Mouse (Mus musculus): Measurements from ENCODE around the gene Cacna2d2. TPM values are rescaled to one million over a fixed set of nuclear protein-coding genes. Genes with fewer than 3 reads are reported as not detected.

Cacna2d2 gene
- polyA plus RNA-seq, 1 experiment = not detected

DNA sequence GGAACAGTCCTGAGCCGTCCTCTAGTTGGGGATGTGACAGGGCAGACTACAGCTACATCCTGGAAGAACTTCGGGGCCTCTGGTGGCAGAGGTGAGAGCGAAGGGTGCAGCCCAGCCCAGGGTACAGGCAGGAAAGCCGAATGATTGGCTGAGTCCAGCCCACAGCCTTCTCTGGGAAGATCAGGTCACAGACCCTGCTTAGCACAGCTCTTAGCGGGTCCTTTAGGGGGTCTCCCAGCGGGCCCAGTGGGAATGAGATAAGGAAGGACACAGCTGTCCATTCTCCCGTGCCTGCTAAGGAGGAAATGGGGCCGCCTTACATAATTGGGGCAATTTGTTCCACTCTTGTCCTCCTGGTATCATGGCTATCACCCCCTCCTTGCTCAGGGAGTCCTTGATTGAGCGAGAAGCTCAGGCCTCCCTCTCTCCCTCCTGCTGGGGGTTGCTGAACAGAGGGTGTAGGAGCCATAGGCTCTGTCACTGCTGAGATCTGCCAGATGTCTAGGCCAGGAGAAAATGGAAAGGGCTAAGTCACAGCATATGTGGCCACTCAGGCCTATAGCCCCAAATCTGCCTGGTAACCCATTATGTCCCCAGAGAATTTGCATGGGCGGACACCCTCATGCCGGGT, 52.6 kb downstream of the Cacna2d2 start:
- Histone ChIP-seq H3K27ac (ENCODE audit: insufficient read depth, low read depth, low read length) (no peak overlapping the region), H3K4me3 (ENCODE audit: insufficient read depth, low read length) (no peak overlapping the region), H3K4me1 (ENCODE audit: control insufficient read depth, insufficient read depth, low read length) (no peaks in the 10 kb centered on the region)
- no peak for TF ChIP-seq POLR2A (IDR thresholded peaks at IDR 0.05; ENCODE audit: borderline replicate concordance, low read depth, low read length)
- TF ChIP-seq CTCF (IDR thresholded peaks at IDR 0.05; ENCODE audit: low read depth, low read length) = no peak

DNA sequence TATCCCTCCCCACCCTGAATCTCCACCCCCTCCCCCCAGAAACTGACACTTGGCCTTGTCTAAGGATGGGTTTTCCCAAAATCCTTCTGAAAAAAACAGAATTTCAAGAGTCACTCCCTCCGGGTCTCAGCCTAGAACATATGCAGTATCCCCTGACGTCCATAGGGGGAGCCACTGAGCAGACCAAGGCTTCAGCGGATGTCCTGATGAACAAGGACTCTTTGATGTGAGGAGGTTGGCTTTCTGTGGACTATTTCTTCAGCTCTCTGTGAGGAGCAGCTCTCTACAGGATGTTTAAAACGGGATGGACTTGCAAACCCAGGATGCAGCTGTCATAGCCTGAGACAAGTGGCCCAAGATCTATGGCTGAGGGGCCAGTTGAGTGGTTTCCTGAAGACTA, 53.1 kb downstream of the Cacna2d2 start:
- no peak for TF ChIP-seq POLR2A (IDR thresholded peaks at IDR 0.05; ENCODE audit: borderline replicate concordance, low read depth, low read length)
- peak; percentile 53; the same call in 1 of the 2 replicates for TF ChIP-seq CTCF (IDR thresholded peaks at IDR 0.05; ENCODE audit: low read depth, low read length)
- Histone ChIP-seq H3K4me3 (ENCODE audit: insufficient read depth, low read length) (no peak overlapping the region), H3K4me1 (ENCODE audit: control insufficient read depth, insufficient read depth, low read length) (no peaks in the 10 kb centered on the region), H3K27ac (ENCODE audit: insufficient read depth, low read depth, low read length) (no peak overlapping the region)

DNA sequence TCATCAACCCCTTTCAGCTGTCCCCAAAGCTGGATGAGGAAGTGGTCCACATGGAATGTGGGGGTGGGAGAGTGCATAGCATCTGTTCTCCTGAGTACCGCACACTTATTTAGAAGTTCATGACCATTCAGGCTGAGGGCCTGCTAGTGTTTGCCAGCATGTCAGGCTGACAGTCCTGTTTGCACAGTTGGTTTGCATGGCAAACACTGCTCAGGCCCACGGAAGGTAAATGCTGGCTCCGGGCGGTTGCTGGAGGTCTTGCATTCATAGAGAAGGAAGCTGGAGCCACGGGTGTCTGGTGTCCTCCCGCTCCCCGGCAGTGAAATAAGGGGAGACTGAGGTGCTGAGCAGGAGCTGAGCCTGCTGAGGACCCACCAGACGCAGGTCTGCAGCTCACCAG, 53.7 kb downstream of the Cacna2d2 start:
- no peak for TF ChIP-seq CTCF (IDR thresholded peaks at IDR 0.05; ENCODE audit: low read depth, low read length)
- no peak for TF ChIP-seq POLR2A (IDR thresholded peaks at IDR 0.05; ENCODE audit: borderline replicate concordance, low read depth, low read length)

DNA sequence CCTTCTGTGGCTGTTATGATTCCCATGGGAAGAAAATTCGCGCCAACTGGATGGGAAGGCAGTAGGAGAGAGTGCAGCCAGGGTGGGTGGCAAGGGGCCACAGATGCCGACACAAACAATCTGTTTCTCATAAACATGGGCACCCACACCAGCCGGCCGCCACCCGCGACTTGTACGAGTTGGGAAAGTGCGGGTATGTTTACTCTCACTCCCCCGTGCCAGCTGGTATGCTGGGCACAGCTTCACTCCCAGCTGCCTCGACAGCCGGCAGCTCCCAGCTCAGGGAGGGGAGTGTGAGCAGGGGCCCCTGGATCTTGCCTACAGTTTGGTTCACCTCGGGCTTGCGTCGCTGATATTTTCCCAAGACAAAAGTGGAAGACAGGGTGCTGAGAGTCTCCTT, 57.3 kb downstream of the Cacna2d2 start:
- Histone ChIP-seq H3K27ac (ENCODE audit: insufficient read depth, low read depth, low read length) (no peak overlapping the region), H3K4me3 (ENCODE audit: insufficient read depth, low read length) (no peak overlapping the region), H3K4me1 (ENCODE audit: control insufficient read depth, insufficient read depth, low read length) (no peaks in the 10 kb centered on the region)
- TF ChIP-seq POLR2A (IDR thresholded peaks at IDR 0.05; ENCODE audit: borderline replicate concordance, low read depth, low read length) (no peak), CTCF (IDR thresholded peaks at IDR 0.05; ENCODE audit: low read depth, low read length) (no peak)

More for the DNA sequence above, 53.7 kb downstream of the Cacna2d2 start:
- no peak overlapping the region for H3K4me3 ChIP-seq (ENCODE audit: insufficient read depth, low read length)
- H3K4me1 ChIP-seq (ENCODE audit: control insufficient read depth, insufficient read depth, low read length) = no peaks in the 10 kb centered on the region
- no peak overlapping the region for H3K27ac ChIP-seq (ENCODE audit: insufficient read depth, low read depth, low read length)

DNA sequence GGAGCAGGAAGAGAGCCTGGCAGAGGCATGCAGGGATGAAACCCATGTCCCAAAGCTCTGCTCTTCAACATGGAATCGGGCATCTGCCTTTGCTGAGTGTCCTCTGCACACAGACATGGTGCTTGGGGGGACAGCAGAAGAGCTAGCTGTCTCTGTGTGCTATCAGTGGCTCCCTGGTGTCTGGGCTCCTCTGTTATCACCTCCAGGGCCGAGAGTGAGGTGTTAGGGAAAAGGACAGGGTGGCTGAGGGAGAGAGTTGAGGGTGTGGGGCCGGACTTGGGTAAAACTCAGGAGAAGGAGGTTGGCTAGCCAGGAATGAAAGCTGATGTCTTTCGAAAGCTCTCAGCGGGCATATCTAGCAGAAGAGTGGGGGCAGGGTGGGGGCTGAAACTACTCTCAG, 63.5 kb downstream of the Cacna2d2 start:
- no peak overlapping the region for H3K4me3 ChIP-seq (ENCODE audit: insufficient read depth, low read length)
- H3K4me1 ChIP-seq (ENCODE audit: control insufficient read depth, insufficient read depth, low read length) = no peaks in the 10 kb centered on the region
- TF ChIP-seq POLR2A (IDR thresholded peaks at IDR 0.05; ENCODE audit: borderline replicate concordance, low read depth, low read length) = no peak
- no peak for TF ChIP-seq CTCF (IDR thresholded peaks at IDR 0.05; ENCODE audit: low read depth, low read length)
- H3K27ac ChIP-seq (ENCODE audit: insufficient read depth, low read depth, low read length) = no peak overlapping the region

DNA sequence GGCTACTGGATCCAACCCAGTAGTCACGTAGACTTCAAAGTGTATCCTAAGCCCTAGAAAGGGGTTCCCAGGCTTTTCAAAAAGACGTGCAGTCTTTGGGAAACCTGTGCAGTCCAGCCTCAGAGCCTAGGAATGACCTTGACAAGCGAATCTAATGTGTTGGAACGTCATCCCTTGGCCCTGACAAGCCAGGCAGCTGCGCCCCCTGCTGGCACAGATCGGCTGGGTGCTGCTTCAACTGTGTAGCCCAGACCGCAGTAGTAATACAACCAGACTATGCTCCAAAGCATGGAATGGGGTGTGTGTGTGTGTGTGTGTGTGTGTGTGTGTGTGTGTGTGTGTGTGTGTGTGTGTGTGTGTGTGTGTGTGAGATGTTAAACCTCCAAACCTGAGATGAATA, 64.1 kb downstream of the Cacna2d2 start:
- Histone ChIP-seq H3K4me3 (ENCODE audit: insufficient read depth, low read length) (no peak overlapping the region), H3K4me1 (ENCODE audit: control insufficient read depth, insufficient read depth, low read length) (no peaks in the 10 kb centered on the region), H3K27ac (ENCODE audit: insufficient read depth, low read depth, low read length) (no peak overlapping the region)
- no peak for TF ChIP-seq POLR2A (IDR thresholded peaks at IDR 0.05; ENCODE audit: borderline replicate concordance, low read depth, low read length)
- peak; percentile 60 for TF ChIP-seq CTCF (IDR thresholded peaks at IDR 0.05; ENCODE audit: low read depth, low read length)

DNA sequence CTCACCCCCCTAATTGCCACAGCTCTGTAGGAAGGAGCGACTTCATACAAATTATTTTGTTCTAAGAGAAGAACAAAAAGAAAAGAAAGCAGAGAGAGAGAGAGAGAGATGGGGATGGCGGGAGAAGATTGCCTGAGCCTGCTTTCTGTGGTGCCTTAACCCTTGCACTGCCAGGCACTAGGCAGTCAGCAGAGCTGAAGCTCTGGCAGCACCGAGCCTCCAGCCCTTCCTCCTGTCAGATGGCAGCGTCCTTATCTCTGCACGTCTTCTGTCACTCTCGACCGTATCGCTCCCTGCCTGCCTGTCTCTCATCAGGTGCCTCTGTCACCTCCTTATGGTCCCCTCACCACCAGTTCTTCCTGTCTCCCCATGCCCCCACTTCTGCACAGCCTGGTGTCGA, 64.7 kb downstream of the Cacna2d2 start:
- H3K27ac ChIP-seq (ENCODE audit: insufficient read depth, low read depth, low read length) = no peak overlapping the region
- TF ChIP-seq CTCF (IDR thresholded peaks at IDR 0.05; ENCODE audit: low read depth, low read length) (no peak), POLR2A (IDR thresholded peaks at IDR 0.05; ENCODE audit: borderline replicate concordance, low read depth, low read length) (no peak)
- no peak overlapping the region for H3K4me3 ChIP-seq (ENCODE audit: insufficient read depth, low read length)
- H3K4me1 ChIP-seq (ENCODE audit: control insufficient read depth, insufficient read depth, low read length) = no peaks in the 10 kb centered on the region

DNA sequence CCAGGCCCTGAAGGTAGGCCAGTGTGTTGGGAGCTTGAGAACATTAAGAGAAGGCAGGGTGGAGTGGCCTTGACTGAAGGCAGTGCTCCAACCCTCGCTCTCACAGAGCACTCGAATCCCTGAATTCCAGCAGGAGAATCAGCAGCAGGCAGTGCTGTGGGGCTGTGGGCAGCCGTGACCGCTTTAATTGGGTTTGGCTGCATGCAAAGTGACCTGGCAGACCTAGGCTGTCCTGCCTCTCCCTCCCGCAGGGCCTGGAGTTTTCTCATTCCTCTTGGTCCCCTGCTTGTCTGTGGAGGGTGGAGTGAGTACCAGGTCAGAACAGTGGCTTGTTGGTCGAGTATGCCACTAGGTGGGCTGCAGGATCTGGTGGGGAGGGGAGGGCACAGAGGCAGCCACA, 66.2 kb downstream of the Cacna2d2 start:
- TF ChIP-seq POLR2A (IDR thresholded peaks at IDR 0.05; ENCODE audit: borderline replicate concordance, low read depth, low read length) = no peak
- no peak overlapping the region for H3K4me3 ChIP-seq (ENCODE audit: insufficient read depth, low read length)
- no peak overlapping the region for H3K27ac ChIP-seq (ENCODE audit: insufficient read depth, low read depth, low read length)
- no peaks in the 10 kb centered on the region for H3K4me1 ChIP-seq (ENCODE audit: control insufficient read depth, insufficient read depth, low read length)

DNA sequence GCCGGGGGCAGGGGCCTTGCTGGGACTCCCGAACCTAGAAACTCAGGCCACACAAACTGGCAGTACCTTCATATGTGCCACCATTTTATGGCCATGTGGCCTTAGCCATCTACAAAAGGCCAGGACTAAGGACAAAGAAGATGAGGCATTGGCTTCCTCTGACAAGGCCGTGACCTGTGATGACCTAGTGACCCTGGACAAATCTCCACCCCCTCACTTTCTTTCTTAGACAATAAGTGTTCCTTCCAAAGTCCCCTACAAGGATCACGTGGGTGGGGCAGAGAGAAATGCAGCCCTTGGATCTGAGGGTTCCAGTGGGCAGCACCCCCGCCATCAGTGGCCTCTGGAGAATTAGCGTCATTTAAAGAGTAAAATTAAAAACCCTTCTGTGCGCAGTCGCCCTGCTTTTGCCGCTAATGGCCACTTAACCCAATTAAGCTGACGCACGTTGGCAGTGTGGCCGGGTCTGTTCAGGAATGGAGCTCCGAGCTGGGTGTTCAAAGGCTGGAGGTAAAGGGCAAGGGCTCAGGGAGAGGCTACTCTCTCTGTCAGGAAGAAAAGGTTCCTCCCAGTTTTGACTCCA, 69.9 kb downstream of the Cacna2d2 start:
- no peak for TF ChIP-seq CTCF (IDR thresholded peaks at IDR 0.05; ENCODE audit: low read depth, low read length)
- TF ChIP-seq POLR2A (IDR thresholded peaks at IDR 0.05; ENCODE audit: borderline replicate concordance, low read depth, low read length) = no peak
- no peaks in the 10 kb centered on the region for H3K4me1 ChIP-seq (ENCODE audit: control insufficient read depth, insufficient read depth, low read length)
- no peak overlapping the region for H3K27ac ChIP-seq (ENCODE audit: insufficient read depth, low read depth, low read length)
- H3K4me3 ChIP-seq (ENCODE audit: insufficient read depth, low read length) = no peak overlapping the region

DNA sequence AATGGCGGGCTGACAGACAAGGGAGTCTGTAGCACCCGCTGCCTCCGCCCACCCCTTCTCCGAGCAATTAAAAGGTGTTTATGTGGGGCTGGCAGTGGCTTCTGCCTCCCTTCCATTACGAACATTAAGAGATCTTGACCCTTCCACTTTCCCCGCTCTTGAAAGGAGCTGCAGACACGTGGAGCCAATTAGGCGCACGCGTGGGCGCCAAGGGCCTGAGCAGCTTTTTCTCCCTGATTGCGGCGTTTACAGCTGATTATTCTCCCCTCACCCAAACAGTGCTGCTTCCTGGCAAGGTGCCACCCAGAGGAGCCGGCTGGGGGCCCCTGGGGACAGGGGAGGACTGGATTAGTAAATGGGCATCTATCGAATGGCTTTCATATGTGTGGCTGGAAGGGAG, 71.0 kb downstream of the Cacna2d2 start:
- Histone ChIP-seq H3K4me1 (ENCODE audit: control insufficient read depth, insufficient read depth, low read length) (no peaks in the 10 kb centered on the region), H3K27ac (ENCODE audit: insufficient read depth, low read depth, low read length) (no peak overlapping the region), H3K4me3 (ENCODE audit: insufficient read depth, low read length) (no peak overlapping the region)
- no peak for TF ChIP-seq POLR2A (IDR thresholded peaks at IDR 0.05; ENCODE audit: borderline replicate concordance, low read depth, low read length)
- no peak for TF ChIP-seq CTCF (IDR thresholded peaks at IDR 0.05; ENCODE audit: low read depth, low read length)
